Mouse (Mus musculus) cerebellum, adult 18-20 months (tissue): ENCODE measurements around the gene Zbtb16.
A peak's percentile ranks its signal among the peaks of the same experiment; 100 is the strongest.

Source experiments
- DNase-seq, 2 experiments: peaks; one replicate each; pipeline ENCODE4 v3.0.0; 2021

Gene Zbtb16

DNA sequence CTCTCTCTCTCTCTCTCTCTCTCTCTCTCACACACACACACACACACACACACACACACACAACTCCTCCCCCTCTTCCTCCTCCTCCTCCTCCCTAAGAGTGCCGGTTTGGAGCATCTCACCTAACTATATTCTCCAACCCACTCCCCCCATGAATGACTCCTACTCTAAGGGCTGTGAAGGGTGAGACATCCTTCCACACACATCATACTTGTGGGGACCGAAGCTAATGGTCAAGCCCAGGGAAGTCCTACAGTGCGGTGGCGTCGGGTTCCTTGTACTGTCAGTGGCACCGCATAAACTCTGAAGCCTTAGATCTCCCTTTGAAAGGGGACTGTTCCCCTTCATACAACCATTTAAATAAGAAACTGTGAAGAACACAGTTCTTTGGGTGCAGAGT lies 110.9 kb downstream of the Zbtb16 start:
- DNase-seq, result no peak

DNA sequence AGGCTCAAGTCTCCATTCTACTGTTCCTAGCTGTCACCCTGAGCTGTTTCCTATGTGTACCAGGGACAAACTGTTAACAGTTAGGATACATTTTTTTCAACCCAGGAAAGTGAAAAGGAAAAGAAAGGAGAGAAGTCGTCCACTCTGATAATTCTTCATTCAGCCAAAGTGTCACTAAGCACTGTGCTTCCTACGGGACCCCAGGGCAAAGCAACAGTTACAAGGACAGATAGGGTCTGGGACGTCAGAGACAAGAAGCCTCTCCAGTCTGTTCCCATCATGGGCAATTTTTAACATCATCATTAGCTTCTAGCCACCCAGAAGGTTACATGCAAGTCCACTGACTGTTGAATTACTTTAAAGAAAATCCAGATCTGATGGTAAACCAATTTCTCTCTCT lies 111.3 kb downstream of the Zbtb16 start:
- DNase-seq, result no peak

GRCm38 (mm10) chr9:48723511-48724304 lies 112.3 kb downstream of the Zbtb16 start:
- peak in 1 of 2 experiments; percentile 41 for DNase-seq

- DNase-seq, result no peak
These were observed 113.0 kb downstream of the Zbtb16 start for GRCm38 (mm10) chr9:48723025-48723424.

DNA sequence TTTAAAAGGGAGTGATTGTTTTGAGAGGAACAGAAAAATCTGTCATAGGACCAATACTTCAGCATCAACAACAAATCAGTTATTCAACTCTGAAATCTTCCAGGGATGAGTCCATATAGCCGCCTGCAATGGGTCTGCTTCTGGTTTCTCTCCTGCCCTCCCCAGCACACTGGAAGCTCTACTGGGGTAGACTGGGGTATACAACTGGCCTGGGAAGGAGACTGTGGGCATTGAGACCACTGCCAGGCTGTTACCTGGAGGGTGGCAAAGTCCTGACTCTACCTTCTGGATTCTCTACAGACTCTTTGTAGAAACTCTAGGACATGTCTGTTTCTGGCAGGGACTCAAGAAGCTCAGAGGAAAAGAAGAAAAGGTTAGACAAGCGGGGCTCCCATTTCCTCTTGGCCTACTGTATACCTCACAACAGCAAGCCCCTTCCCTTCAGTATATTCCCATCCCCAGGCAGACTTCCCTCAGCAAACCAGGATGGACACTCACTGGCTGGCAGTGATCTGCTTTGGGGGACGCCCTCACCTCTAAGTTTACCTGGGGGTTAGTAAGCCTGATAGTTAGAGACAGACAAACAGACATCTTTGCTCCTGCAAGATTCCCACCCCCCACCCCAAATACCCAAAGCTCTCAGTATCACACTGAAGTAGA lies 113.6 kb downstream of the Zbtb16 start:
- DNase-seq, result no peak

DNA sequence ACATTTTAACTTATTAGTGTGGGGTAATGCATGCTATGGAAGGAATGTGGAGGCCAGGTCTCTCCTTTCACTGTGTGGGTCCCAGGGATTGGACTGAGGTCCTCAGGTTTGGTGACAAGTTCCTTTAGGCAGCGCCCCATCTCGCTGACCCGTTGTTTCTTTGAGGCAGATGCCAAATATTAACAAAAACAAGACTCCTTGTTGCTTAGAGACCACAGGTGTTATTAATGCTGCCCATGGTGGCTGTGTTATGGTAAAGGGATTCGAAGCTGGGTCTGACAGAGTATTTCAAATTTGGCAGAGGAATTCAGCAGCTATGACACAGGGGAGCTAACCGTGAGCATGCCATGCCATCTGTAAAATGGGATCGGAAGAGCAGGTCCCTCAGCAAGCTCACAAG lies 114.4 kb downstream of the Zbtb16 start:
- no peak for DNase-seq

- DNase-seq, result no peak
These were observed 114.8 kb downstream of the Zbtb16 start for GRCm38 (mm10) chr9:48721172-48721571.

- no peak for DNase-seq
These were observed 115.6 kb downstream of the Zbtb16 start for GRCm38 (mm10) chr9:48720251-48720963.

DNA sequence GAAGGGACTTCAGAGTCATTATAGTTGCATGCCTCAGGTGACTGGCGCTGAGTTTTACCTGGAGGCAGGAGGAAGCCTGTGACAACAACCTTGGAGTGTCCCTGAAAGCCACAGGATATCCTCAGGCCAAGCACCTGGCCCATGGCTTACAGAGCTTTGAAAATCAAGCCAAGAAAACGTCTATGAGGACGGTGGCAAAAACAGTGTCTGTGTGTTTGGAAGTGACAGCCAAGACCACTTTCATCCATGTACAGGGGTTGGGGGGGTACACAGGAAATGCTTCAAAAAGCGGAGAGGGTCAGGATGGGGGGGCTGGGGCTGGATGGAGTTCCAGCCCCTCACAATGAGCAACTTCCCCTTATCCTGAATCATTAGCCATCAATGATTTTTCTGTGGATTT lies 116.4 kb downstream of the Zbtb16 start:
- no peak for DNase-seq

GRCm38 (mm10) chr9:48716549-48716948 lies 119.5 kb downstream of the Zbtb16 start:
- no peak for DNase-seq

- DNase-seq, result no peak
These were observed 121.0 kb downstream of the Zbtb16 start for GRCm38 (mm10) chr9:48715042-48715441.

GRCm38 (mm10) chr9:48713779-48714178 lies 122.2 kb downstream of the Zbtb16 start:
- no peak for DNase-seq

- DNase-seq, result no peak
These were observed 122.8 kb downstream of the Zbtb16 start for GRCm38 (mm10) chr9:48712985-48713765.

GRCm38 (mm10) chr9:48711826-48712225 lies 124.2 kb downstream of the Zbtb16 start:
- no peak for DNase-seq

GRCm38 (mm10) chr9:48711296-48711781 lies 124.7 kb downstream of the Zbtb16 start:
- no peak for DNase-seq

- DNase-seq, result no peak
These were observed 125.4 kb downstream of the Zbtb16 start for GRCm38 (mm10) chr9:48710355-48711295.

- peak; percentile 33 to 36 for DNase-seq
These were observed 128.2 kb downstream of the Zbtb16 start for GRCm38 (mm10) chr9:48707824-48708229.

DNA sequence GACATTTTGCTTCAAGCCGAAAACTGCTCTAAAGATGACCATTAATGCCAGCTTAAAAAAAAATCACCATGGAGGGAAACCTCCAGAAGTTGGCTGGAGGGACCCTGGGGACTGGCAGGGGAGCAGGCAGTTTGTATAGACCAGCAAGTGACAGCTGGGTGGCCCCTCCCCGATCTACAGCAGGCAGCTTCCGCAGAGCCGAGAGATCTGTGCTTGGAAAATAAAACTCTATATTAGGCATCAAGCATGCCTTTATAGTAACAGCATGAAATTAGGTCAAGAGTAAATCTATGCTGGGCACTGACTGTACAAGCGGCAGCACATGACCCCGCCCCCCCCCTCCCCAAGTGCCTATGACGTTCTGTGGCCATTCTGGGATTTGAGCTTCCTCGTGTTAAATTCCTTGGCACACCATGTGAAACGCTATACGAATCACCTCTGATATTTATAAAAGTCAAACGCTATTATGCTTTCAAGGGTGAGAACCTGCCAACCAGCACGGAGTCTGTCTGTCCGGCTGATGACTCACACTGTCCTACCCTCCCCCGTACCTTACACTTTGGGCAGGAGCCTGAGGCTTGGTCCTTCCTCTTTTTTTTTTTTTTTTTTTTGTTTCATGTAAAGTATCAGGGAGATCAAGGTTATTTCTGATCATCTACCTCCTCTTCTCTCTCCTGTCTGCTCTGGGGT lies 128.7 kb downstream of the Zbtb16 start:
- DNase-seq, result peak; percentile 45 to 47

DNA sequence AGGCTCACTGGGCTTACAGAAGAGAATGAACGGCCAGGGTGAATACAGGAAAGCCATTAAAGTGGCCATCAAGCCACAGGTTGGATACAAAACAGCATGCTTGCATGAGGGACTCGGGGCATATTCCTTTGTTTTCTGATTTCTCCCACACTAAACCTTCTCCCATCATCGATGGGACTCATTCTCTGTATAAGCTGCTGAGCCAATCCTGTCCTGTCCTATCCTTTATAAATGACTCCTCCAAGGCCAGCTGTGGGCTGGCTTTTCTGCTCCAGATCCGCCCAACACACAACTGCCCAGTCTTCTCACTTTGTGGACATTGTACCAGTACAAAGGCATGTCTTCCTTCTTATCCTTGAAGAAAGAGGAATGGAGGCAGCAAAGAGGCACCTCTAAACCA lies 134.7 kb downstream of the Zbtb16 start:
- DNase-seq, result no peak

DNA sequence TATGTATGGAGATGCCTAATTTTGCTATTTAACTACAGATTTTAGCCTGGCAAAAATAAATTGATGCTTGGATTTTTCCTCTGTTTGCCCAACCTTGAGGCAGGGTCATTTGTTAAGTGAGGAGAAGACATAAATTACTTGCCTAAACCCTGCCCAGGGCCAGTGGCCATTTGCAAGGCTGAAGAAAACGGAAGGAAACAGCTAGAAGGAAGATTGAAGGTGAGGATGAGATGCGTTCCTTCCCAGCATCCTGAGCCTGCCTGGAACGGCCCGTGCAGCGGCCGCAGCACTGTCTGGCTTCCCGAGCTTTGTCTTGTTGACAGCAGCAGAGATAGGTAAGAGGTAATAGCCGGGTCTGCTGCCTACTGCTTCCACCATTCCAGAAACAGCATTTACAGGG lies 135.2 kb downstream of the Zbtb16 start:
- DNase-seq, result no peak

GRCm38 (mm10) chr9:48697470-48697815 lies 138.6 kb downstream of the Zbtb16 start:
- DNase-seq, result no peak
